Mouse (Mus musculus) ES-E14 (cell line): ENCODE data around the gene Pmepa1. TPM values are rescaled to one million over a fixed set of nuclear protein-coding genes. Genes with fewer than 3 reads are reported as not detected.

Source experiments
- DNase-seq: peaks from one replicate; pipeline ENCODE4 v3.0.0-alpha.2; 2013; ENCODE audit warnings: low read depth, low spot score
- H3K27ac ChIP-seq: 2 replicates; pipeline ENCODE4 v1.5.1; 2012; ENCODE audit warnings: low read depth, mild to moderate bottlenecking, low read length, moderate library complexity, mixed read lengths; ENCODE audit not compliant: poor library complexity, insufficient read depth, severe bottlenecking
- H3K36me3 ChIP-seq: 2 replicates; pipeline ENCODE4 v1.6.1; 2012; ENCODE audit warnings: mild to moderate bottlenecking, low read length, moderate library complexity, mixed read lengths; ENCODE audit not compliant: control insufficient read depth, poor library complexity, insufficient read depth, severe bottlenecking
- H3K4me1 ChIP-seq, 2 experiments: fragments of 150-350 bp in 1 of 2; sonication (generic) in 1 of 2; 2 replicates each; pipeline ENCODE4 v1.6.1; 2012; ENCODE audit warnings: low read length in 2 of 2, mild to moderate bottlenecking in 1 of 2, mixed read lengths in 1 of 2; ENCODE audit not compliant: control insufficient read depth in 2 of 2, insufficient read depth in 2 of 2, poor library complexity in 1 of 2
- H3K4me3 ChIP-seq, 2 experiments: fragments of 150-350 bp in 1 of 2; sonication (generic) in 1 of 2; 2 replicates each; pipeline ENCODE4 v1.5.1; 2012; ENCODE audit warnings: low read length in 2 of 2, low read depth in 1 of 2, mild to moderate bottlenecking in 1 of 2, mixed read lengths in 1 of 2; ENCODE audit not compliant: insufficient read depth in 1 of 2, poor library complexity in 1 of 2, severe bottlenecking in 1 of 2
- H3K9ac ChIP-seq: 2 replicates; pipeline ENCODE4 v1.6.1; 2012; ENCODE audit warnings: low read depth, mild to moderate bottlenecking, low read length, mixed read lengths; ENCODE audit not compliant: poor library complexity, insufficient read depth, severe bottlenecking
- H3K9me3 ChIP-seq: fragments of 150-350 bp; sonication (generic); 2 replicates; pipeline ENCODE4 v1.6.1; 2012; ENCODE audit warnings: low read depth, mild to moderate bottlenecking, low read length; ENCODE audit not compliant: control insufficient read depth, insufficient read depth
- CHD2 ChIP-seq: IDR thresholded peaks from 2 replicates; pipeline ENCODE4 v1.6.1; 2014; ENCODE audit warnings: mild to moderate bottlenecking, low read depth, low read length, inconsistent platforms
- HCFC1 ChIP-seq: IDR thresholded peaks from 2 replicates; pipeline ENCODE4 v1.6.1; 2012; ENCODE audit warnings: low read length, inconsistent platforms, borderline replicate concordance; ENCODE audit not compliant: insufficient read depth
- MAFK ChIP-seq: IDR thresholded peaks from 2 replicates; pipeline ENCODE4 v1.6.1; 2014; ENCODE audit warnings: mild to moderate bottlenecking, low read depth, low read length, inconsistent platforms; ENCODE audit not compliant: insufficient read depth
- ZC3H11A ChIP-seq: IDR thresholded peaks from 2 replicates; pipeline ENCODE4 v1.6.1; 2012; ENCODE audit warnings: low read depth, mild to moderate bottlenecking, inconsistent platforms, low read length, borderline replicate concordance
- ZNF384 ChIP-seq: IDR thresholded peaks from 2 replicates; pipeline ENCODE4 v1.6.1; 2012; ENCODE audit warnings: low read depth, low read length, inconsistent platforms
- in situ Hi-C, 2 experiments: fragments of 600-800 bp; cut with MboI; formaldehyde crosslinking; loops; one replicate each; pipeline ENCODE4 v1.15.1; 2025; ENCODE audit warnings: low sequenced_read_pairs in 2 of 2, inconsistent platforms in 1 of 2; ENCODE audit not compliant: unreplicated experiment in 2 of 2
- total RNA-seq: library from RNA; depleted of rRNA; stranded (reverse); fragments of 300-350 nt; gene quantifications from 2 replicates; pipeline ENCODE4 v1.2.3, GENCODE M21; 2012; rRNA removed

Pmepa1 gene
- total RNA-seq, 1 experiment: 20.3 TPM

DNA sequence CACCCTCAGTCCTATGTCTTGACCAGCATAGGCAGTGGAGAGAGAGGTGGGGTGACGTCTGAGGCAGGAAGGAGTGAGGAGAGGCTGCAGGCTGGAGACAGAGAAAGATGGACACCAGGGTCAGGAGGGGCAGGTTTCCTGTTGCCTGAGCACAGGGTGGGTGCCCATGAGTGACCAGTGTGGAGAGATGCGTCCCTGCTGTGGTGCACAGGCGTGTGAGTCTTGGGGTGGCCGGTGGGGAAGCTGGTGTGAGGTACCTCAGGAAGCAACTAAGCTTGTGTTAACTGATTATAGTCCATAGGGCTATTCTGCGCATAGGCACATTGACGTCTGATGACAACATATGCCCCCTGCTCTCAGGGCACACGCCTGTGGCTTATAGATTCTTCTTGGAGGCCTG lies 97.3 kb downstream of the Pmepa1 start:
- no peak for DNase-seq
- no peak overlapping the region for H3K27ac ChIP-seq
- in situ Hi-C loops: loop anchor here in 1 of 2 experiments (25.0 kb wide), 1 partner anchor 383 kb away; no protein-coding TSS in a partner anchor
- H3K9ac ChIP-seq: no peak overlapping the region
- no peak for TF ChIP-seq CHD2
- TF ChIP-seq MAFK: no peak
- TF ChIP-seq HCFC1: no peak
- TF ChIP-seq ZC3H11A: no peak
- TF ChIP-seq ZNF384: no peak
- no peaks in the 10 kb centered on the region for H3K9me3 ChIP-seq
- no peaks in the 10 kb centered on the region for H3K36me3 ChIP-seq
- H3K4me1 ChIP-seq: no peaks in the 10 kb centered on the region
- H3K4me3 ChIP-seq: no peak overlapping the region

DNA sequence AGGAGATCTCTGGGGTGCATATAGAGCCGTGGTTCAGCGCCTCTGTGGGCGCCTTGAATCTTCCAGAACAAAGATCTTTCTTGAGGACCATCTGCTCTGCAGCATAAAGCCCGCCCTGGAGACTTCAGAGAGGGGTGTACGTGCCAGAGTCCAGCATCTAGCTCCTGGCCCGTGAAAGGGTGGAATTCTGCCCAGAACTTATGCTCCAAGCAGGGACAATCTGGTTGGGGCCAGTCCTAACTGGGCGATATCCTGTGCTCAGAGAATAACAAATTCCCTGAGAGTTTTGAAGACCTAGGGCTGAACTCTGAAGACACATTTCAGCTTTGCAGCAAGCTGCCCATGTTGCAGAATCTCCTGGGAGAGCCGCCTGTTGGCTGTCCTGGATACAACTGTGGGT lies 98.4 kb downstream of the Pmepa1 start:
- no peak overlapping the region for H3K4me3 ChIP-seq
- no peaks in the 10 kb centered on the region for H3K4me1 ChIP-seq
- H3K27ac ChIP-seq: no peak overlapping the region
- H3K9me3 ChIP-seq: no peaks in the 10 kb centered on the region
- in situ Hi-C loops: loop anchor here in 1 of 2 experiments (25.0 kb wide), 1 partner anchor 384 kb away; no protein-coding TSS in a partner anchor
- H3K9ac ChIP-seq: no peak overlapping the region
- TF ChIP-seq ZC3H11A: no peak
- TF ChIP-seq ZNF384: no peak
- TF ChIP-seq HCFC1: no peak
- no peak for TF ChIP-seq CHD2
- no peak for TF ChIP-seq MAFK
- DNase-seq: no peak
- no peaks in the 10 kb centered on the region for H3K36me3 ChIP-seq

DNA sequence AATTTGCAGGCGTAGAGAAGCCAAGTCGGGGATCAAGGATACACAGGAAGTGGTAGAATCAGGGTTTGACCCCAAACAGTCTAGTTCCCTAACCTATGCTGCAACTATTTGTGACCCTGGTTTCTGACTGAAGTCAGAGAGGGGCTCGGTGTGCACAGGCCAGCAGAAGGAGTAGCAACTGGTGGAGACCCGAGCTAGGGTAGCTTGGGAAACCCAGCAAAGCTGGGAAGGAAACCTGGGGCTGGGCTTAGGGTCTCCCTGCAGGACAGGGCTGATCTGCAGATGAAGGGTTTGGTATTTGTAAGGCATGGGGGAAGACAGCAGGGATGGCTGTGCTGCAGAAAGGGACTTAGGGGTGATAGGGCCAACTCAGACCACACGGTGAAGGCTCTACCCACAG lies 98.9 kb downstream of the Pmepa1 start:
- Histone ChIP-seq H3K4me3 (no peak overlapping the region), H3K4me1 (no peaks in the 10 kb centered on the region), H3K9ac (no peak overlapping the region), H3K27ac (no peak overlapping the region), H3K36me3 (no peaks in the 10 kb centered on the region), H3K9me3 (no peaks in the 10 kb centered on the region)
- in situ Hi-C loops: loop anchor here in 1 of 2 experiments (25.0 kb wide), 1 partner anchor 385 kb away; no protein-coding TSS in a partner anchor
- DNase-seq: no peak
- no peak for TF ChIP-seq MAFK
- TF ChIP-seq CHD2: no peak
- TF ChIP-seq HCFC1: no peak
- no peak for TF ChIP-seq ZNF384
- TF ChIP-seq ZC3H11A: no peak

DNA sequence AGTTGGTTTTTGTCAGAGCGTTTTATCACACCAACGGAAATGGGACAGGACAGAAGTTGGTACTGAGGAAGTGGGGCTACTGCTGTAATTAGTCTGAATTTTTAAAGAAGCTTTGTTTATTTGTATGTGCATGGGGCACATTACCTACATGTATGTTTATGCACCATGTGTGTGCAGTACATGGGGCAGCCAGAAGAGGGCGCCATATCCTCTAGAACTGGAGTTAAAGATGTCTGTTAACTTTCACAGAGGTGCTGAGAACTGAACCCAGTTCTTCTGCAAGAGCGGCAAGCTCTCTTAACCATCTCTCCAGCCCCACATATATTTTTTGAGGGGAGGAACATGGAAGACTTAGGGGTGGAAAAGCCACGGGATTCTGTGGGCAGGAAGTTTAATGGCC lies 100.6 kb downstream of the Pmepa1 start:
- H3K9ac ChIP-seq: no peak overlapping the region
- DNase-seq: no peak
- TF ChIP-seq HCFC1 (no peak), ZC3H11A (no peak), CHD2 (no peak), MAFK (no peak), ZNF384 (no peak)
- peaks cover 0 to 5% of the 10 kb centered on the region in 2 experiments; a peak in 1 of 4 replicates for H3K4me1 ChIP-seq
- no peak overlapping the region for H3K27ac ChIP-seq
- H3K9me3 ChIP-seq: no peaks in the 10 kb centered on the region
- H3K4me3 ChIP-seq: no peak overlapping the region
- in situ Hi-C loops: loop anchor here in 1 of 2 experiments (25.0 kb wide), 1 partner anchor 387 kb away; no protein-coding TSS in a partner anchor
- H3K36me3 ChIP-seq: no peaks in the 10 kb centered on the region

DNA sequence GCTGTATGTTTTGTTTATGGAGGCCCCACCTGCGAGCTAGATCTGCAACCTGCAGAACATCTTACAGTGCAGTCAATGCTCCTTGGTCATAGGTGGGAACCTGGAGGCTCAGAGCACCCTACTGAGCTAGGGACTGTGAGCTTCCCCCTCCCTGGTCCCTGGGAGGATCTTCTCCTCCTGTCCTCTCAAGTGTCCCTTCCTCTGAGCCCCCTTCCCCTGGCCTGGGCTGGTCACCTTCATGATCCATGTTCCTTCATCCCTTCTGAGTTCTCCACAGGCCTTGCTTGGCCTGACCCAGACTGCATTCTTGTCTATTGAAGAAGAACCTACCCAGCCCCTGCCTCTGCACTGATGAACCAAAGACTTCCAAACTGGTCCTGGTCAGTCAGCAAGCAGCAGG lies 101.8 kb downstream of the Pmepa1 start:
- Histone ChIP-seq H3K9ac (no peak overlapping the region), H3K36me3 (no peaks in the 10 kb centered on the region), H3K9me3 (no peaks in the 10 kb centered on the region), H3K4me1 (peaks cover 0 to 5% of the 10 kb centered on the region in 2 experiments; a peak in 1 of 4 replicates), H3K4me3 (no peak overlapping the region), H3K27ac (no peak overlapping the region)
- in situ Hi-C loops: no loop called here
- no peak for DNase-seq
- TF ChIP-seq CHD2 (no peak), ZNF384 (no peak)

Other genes starting within 250 kb of the Pmepa1 start
- 3.2 and 8.9 TPM in 2 replicates for gene Ctcfl, start 157.0 kb downstream of the Pmepa1 start, total RNA-seq
- 0.22 TPM in 1 of 2 replicates, not detected in the other for gene Pck1, start 123.5 kb downstream of the Pmepa1 start, total RNA-seq
- 0.67 and 1.7 TPM in 2 replicates for gene Zbp1, start 57.6 kb downstream of the Pmepa1 start, total RNA-seq
- not detected in 2 replicates for gene 1700021F07Rik, start 246.1 kb upstream of the Pmepa1 start, total RNA-seq